Mouse (Mus musculus) cerebellum, adult 2 months (tissue): ENCODE measurements at regions not wholly inside any gene's neighbourhood (a gene's known extent, or its start where the extent isn't known, plus 50 kb on each side); places are given as distances from the start of the nearest gene placed in this dataset.

Source experiments
- DNase-seq, 2 experiments: peaks; one replicate each; pipeline ENCODE4 v3.0.0; 2021
- H3K27ac ChIP-seq: fragments of 200-500 bp; 2 replicates; pipeline ENCODE4 v1.5.1; 2012; ENCODE audit warnings: low read length, control low read depth, inconsistent platforms; ENCODE audit not compliant: insufficient read depth
- H3K27me3 ChIP-seq: fragments of 200-500 bp; 2 replicates; pipeline ENCODE4 v1.6.1; 2012; ENCODE audit warnings: inconsistent platforms, mild to moderate bottlenecking, low read length, moderate library complexity; ENCODE audit not compliant: control insufficient read depth, insufficient read depth
- H3K4me1 ChIP-seq: fragments of 200-500 bp; 2 replicates; pipeline ENCODE4 v1.6.1; 2011; ENCODE audit warnings: low read length; ENCODE audit not compliant: control insufficient read depth, insufficient read depth
- H3K4me3 ChIP-seq: fragments of 200-500 bp; replicated peaks from 2 replicates; pipeline ENCODE3; 2011; ENCODE audit warnings: mild to moderate bottlenecking, low read depth, low read length, control low read depth; ENCODE audit not compliant: insufficient read depth
- CTCF ChIP-seq: fragments of 200-500 bp; IDR thresholded peaks from 2 replicates; pipeline ENCODE4 v1.5.1; 2011; ENCODE audit warnings: low read depth, mild to moderate bottlenecking, control low read depth, low read length, moderate library complexity, borderline replicate concordance; ENCODE audit not compliant: insufficient read depth
- POLR2A ChIP-seq: fragments of 200-500 bp; IDR thresholded peaks from 2 replicates; pipeline ENCODE4 v1.6.1; 2011; ENCODE audit warnings: low read length, control low read depth, borderline replicate concordance; ENCODE audit not compliant: insufficient read depth
- WGBS: fragments of 180-500 bp; shearing (Covaris S2); methylation state at CpG from one replicate; pipeline ENCODE4 v1.1.7; 2018; 5-methylcytosine and 5-hydroxymethylcytosine counted together

DNA sequence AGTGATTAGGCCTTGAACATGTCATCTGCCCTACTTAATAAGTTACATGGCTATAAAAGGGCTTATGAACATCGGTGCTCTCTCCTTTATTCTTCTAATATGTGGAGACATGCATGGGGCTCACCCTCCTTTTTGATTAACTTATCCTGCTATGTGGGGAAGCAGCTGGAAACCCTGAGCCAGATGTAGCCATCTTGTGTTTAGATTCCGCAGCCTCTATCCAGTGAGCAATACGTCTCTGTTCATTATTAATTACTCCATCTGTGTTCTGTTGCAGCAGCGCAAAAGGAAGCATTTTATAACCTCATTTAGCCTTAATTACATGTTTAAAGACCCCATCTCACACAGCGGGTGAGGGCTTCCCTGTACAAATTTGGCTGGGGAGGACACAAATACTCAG, 129.6 kb downstream of the Fam124b start:
- TF ChIP-seq CTCF: no peak
- no peak for TF ChIP-seq POLR2A
- H3K27me3 ChIP-seq: no peaks in the 10 kb centered on the region; the same call in 1 of the 2 replicates
- 70% methylated on average over 5 of the region's 5 CpGs for WGBS
- no peaks in the 10 kb centered on the region for H3K4me1 ChIP-seq
- DNase-seq: no peak
- no peak overlapping the region for H3K27ac ChIP-seq
- H3K4me3 ChIP-seq: no peak overlapping the region

DNA sequence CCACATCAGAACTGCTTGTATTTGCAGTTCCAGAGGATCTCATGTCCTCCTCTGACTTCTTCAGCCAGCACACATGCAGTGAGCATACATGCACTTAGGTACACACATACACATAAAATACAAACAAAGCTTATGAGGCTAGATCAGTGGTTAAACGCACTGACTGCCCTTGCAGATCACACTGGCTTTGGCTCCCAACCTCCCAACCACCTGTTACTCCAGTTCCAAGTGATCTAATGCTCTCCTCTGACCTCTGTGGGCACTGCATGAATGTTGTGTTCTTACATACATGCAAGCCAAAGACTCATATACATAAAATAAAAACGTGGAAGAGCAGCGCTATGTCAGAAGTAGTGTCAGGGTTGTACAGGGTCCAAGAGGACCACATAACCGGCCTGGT, 141.9 kb downstream of the Fam124b start:
- H3K27me3 ChIP-seq: no peaks in the 10 kb centered on the region
- H3K27ac ChIP-seq: no peak overlapping the region
- 79% methylated on average over 4 of the region's 4 CpGs for WGBS
- H3K4me1 ChIP-seq: no peaks in the 10 kb centered on the region
- H3K4me3 ChIP-seq: no peak overlapping the region
- no peak for DNase-seq
- TF ChIP-seq POLR2A: no peak
- no peak for TF ChIP-seq CTCF

DNA sequence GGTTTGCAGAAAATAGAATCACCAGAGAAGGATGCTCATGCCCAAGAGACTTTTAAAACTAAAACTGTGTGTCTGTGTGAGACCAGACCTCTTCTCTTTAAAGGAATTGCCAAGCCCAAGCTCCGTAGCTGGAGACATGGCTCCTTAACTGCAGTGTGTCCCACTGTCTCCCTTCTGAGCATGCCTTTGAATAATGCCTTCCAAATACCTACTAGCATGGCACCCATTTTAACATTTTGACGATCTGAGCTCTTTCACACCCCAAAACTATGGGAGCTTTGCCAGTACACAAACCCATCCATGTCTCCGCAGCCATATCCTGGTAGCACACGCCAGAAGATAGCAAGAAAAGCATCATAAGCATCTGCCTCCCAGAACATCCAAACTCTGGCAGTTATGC, 143.9 kb downstream of the Fam124b start:
- no peak for DNase-seq

DNA sequence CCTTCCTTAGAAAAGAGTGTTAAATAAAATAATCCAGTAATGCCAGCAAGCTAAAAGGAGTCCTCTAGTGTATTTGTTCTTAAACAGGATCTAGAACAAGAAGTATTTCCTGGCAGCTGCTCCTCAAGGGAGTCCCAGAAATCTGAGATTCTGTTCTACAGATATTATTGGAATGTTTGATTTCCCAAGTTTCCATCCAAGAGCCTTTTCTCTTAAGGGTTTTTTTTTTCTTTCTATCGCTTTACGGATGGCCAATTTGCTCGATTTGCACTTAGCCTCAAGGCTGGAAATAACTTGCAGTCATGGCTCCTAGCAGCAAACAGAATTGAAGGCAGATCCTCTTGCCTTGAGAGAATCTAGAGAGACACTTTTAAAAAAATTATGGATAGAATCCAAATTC, 144.3 kb downstream of the Fam124b start:
- no peaks in the 10 kb centered on the region for H3K27me3 ChIP-seq
- DNase-seq: no peak
- WGBS: 79% methylated on average over 3 of the region's 3 CpGs
- no peak overlapping the region for H3K4me3 ChIP-seq
- no peak overlapping the region for H3K27ac ChIP-seq
- H3K4me1 ChIP-seq: no peaks in the 10 kb centered on the region
- no peak for TF ChIP-seq POLR2A
- no peak for TF ChIP-seq CTCF

More for the DNA sequence above, 143.9 kb downstream of the Fam124b start:
- TF ChIP-seq CTCF (no peak), POLR2A (no peak)
- 76% methylated on average over 4 of the region's 4 CpGs for WGBS
- Histone ChIP-seq H3K27ac (no peak overlapping the region), H3K4me3 (no peak overlapping the region), H3K27me3 (no peaks in the 10 kb centered on the region), H3K4me1 (no peaks in the 10 kb centered on the region)

DNA sequence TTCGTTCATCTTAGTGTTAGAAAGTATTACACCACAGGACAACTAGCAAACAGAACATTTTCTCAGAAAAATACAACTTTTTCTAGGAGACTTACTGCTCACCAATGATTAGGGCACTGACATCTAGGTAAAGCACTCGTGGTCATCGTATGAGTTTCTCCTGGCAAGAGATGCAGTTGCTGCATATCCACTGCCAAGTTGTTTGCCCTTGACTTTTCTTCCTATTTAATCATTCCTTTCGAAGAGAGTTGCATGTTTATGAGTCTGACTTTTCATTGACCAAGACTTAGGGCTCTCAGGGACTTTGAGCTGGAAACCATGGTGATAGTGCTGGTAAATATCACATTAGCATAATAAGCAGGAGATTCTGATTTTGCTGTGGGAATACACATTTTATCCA, 149.1 kb downstream of the Fam124b start:
- no peaks in the 10 kb centered on the region for H3K4me1 ChIP-seq
- 54% methylated on average over 4 of the region's 4 CpGs for WGBS
- DNase-seq: no peak
- H3K4me3 ChIP-seq: no peak overlapping the region
- H3K27ac ChIP-seq: no peak overlapping the region
- no peaks in the 10 kb centered on the region for H3K27me3 ChIP-seq
- TF ChIP-seq CTCF: no peak
- TF ChIP-seq POLR2A: no peak

DNA sequence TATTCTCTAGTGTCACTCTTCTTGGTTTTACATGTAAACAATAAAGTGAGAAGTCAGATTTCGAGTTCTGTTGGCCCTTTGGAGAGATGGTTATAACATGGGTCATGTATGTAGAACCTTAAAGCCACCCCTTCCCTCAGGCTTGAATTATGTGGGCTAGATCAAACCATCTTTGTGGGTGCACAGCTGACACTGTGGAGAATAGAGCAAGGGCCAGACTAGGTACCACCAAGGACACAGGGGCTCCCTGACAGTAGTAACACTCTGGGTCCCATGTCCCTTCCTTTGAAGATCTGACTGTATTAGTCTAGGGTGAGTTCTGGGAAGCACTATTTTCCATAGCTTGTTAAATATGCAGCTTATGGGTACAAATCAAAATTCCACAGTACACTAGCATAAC, 156.2 kb downstream of the Fam124b start:
- TF ChIP-seq CTCF (no peak), POLR2A (no peak)
- WGBS: 43% methylated on average over 1 of the region's 1 CpGs
- no peaks in the 10 kb centered on the region for H3K27me3 ChIP-seq
- DNase-seq: no peak
- no peaks in the 10 kb centered on the region for H3K4me1 ChIP-seq
- no peak overlapping the region for H3K27ac ChIP-seq
- H3K4me3 ChIP-seq: no peak overlapping the region

DNA sequence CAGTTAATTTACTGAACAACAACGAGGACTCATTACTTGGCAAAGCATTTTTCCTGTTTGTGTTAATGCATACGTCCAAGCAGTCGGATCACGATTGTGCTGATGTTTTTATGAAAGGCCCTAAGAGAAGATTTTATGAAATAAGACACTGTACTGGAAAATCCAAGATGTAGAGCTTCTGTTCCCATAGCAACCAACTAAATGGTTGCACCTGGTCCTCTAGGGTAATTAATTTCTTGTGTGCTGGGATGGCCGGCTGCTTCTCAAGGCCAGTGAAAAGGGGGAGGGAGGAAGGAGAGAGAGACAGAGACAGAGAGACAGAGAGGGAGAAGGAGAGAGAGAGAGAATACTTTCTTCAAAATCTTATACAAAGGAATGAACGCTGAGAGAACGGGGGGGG, 156.6 kb downstream of the Fam124b start:
- DNase-seq: no peak
- no peaks in the 10 kb centered on the region for H3K27me3 ChIP-seq
- no peak for TF ChIP-seq CTCF
- no peak for TF ChIP-seq POLR2A
- no peak overlapping the region for H3K4me3 ChIP-seq
- H3K27ac ChIP-seq: no peak overlapping the region
- H3K4me1 ChIP-seq: no peaks in the 10 kb centered on the region
- WGBS: 33% methylated on average over 7 of the region's 7 CpGs

DNA sequence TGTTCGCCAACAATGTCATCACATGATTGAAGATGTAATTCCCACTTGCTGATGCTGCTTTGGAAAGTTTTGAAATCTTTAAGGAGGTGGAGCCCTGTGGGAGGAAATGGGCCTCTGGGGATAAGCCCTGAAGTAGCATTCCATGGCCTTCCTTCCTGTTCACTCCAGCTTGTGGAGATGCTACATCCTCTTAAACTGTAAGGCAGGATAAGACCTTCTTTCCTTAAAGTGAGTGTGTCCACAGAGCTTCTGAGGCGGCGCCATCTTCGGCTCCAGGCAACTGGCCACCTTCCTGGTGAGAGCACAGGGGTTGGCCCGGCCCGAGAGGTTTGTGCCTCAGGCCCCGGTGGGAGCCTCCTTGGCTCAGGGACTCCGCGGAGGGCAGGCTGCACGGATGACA, 173.1 kb downstream of the Fam124b start:
- Histone ChIP-seq H3K4me3 (no peak overlapping the region), H3K4me1 (no peaks in the 10 kb centered on the region), H3K27me3 (no peaks in the 10 kb centered on the region), H3K27ac (no peak overlapping the region)
- WGBS: 79% methylated on average over 10 of the region's 10 CpGs
- TF ChIP-seq CTCF: no peak
- TF ChIP-seq POLR2A: no peak
- no peak for DNase-seq
